Mouse (Mus musculus) neural tube, embryonic 12.5 days (tissue): ENCODE data around the gene Wdfy2. TPM values are rescaled to one million over a fixed set of nuclear protein-coding genes. Genes with fewer than 3 reads are reported as not detected.
"Not testable (repeated sequence)": the region's sequence is repeated elsewhere in the genome, so short reads cannot be mapped to it uniquely, and the experiment has no call there.

Experiments
- ATAC-seq: fragments of 200-750 bp; cut with Nextera tagmentation; 2 replicates; pipeline ENCODE4 v1.8.0; 2017; ENCODE audit warnings: low read depth, mild to moderate bottlenecking, moderate TSS enrichment, moderate library complexity; ENCODE audit not compliant: low FRiP score
- H3K27ac ChIP-seq: fragments of 300-500 bp; sonication (generic); 2 replicates; pipeline ENCODE4 v1.5.1; 2016
- H3K27me3 ChIP-seq: fragments of 300-500 bp; sonication (generic); replicated peaks from 2 replicates; pipeline ENCODE4 v1.6.1; 2016; ENCODE audit warnings: mild to moderate bottlenecking
- H3K36me3 ChIP-seq: fragments of 300-500 bp; sonication (generic); 2 replicates; pipeline ENCODE4 v1.6.1; 2016; ENCODE audit warnings: mild to moderate bottlenecking
- H3K4me1 ChIP-seq: fragments of 300-500 bp; sonication (generic); 2 replicates; pipeline ENCODE4 v1.6.1; 2016
- H3K4me2 ChIP-seq: fragments of 300-500 bp; sonication (generic); replicated peaks from 2 replicates; pipeline ENCODE4 v1.6.1; 2016; ENCODE audit warnings: mild to moderate bottlenecking
- H3K4me3 ChIP-seq: fragments of 300-500 bp; sonication (generic); 2 replicates; pipeline ENCODE4 v1.5.1; 2016
- H3K9ac ChIP-seq: fragments of 300-500 bp; sonication (generic); 2 replicates; pipeline ENCODE4 v1.6.1; 2016; ENCODE audit warnings: mild to moderate bottlenecking
- H3K9me3 ChIP-seq: fragments of 300-500 bp; sonication (generic); 2 replicates; pipeline ENCODE4 v1.6.1; 2016; ENCODE audit warnings: mild to moderate bottlenecking
- WGBS: fragments of 180-500 bp; shearing (Covaris S2); methylation state at CpG from one replicate; pipeline ENCODE4 v1.1.7; 2016; 5-methylcytosine and 5-hydroxymethylcytosine counted together
- polyA plus RNA-seq: library from polyadenylated mRNA; unstranded; fragments of >200 nt; fragmentation: Nextera tagmentation; extraction: Ambion mirVana; gene quantifications from 2 replicates; pipeline ENCODE4 v1.2.1, GENCODE M21; 2016

The Wdfy2 gene
- polyA plus RNA-seq, 1 experiment from 2014 or later, result 13.0 TPM

- H3K4me3 ChIP-seq, result no peak overlapping the region
- H3K36me3 ChIP-seq, result no peaks in the 10 kb centered on the region
- no peak overlapping the region for H3K9ac ChIP-seq
- peaks cover 19% of the 10 kb centered on the region for H3K4me1 ChIP-seq
- no peaks in the 10 kb centered on the region for H3K9me3 ChIP-seq
- H3K27ac ChIP-seq, result no peak overlapping the region
- WGBS, result 75% methylated on average over 1 of the region's 1 CpGs
- ATAC-seq, result no peak
- H3K27me3 ChIP-seq, result no peaks in the 10 kb centered on the region
- H3K4me2 ChIP-seq, result no peak overlapping the region
Measured at GRCm38 (mm10) chr14:62884639-62885038, 47.2 kb downstream of the Wdfy2 start.

GRCm38 (mm10) chr14:62885146-62885545 lies 47.7 kb downstream of the Wdfy2 start:
- H3K27me3 ChIP-seq, result no peaks in the 10 kb centered on the region
- no peaks in the 10 kb centered on the region for H3K36me3 ChIP-seq
- no peaks in the 10 kb centered on the region for H3K9me3 ChIP-seq
- H3K4me1 ChIP-seq, result peaks cover 14% of the 10 kb centered on the region
- no peak overlapping the region for H3K4me2 ChIP-seq
- no peak overlapping the region for H3K27ac ChIP-seq
- H3K4me3 ChIP-seq, result no peak overlapping the region
- no peak overlapping the region for H3K9ac ChIP-seq
- WGBS, result 88% methylated on average over 2 of the region's 2 CpGs
- no peak for ATAC-seq

- 97% methylated on average over 3 of the region's 3 CpGs for WGBS
Measured at GRCm38 (mm10) chr14:62891401-62891800, 53.9 kb downstream of the Wdfy2 start.

GRCm38 (mm10) chr14:62892771-62893641 lies 55.5 kb downstream of the Wdfy2 start:
- no peaks in the 10 kb centered on the region for H3K36me3 ChIP-seq
- H3K27me3 ChIP-seq, result no peaks in the 10 kb centered on the region
- 73% methylated on average over 8 of the region's 8 CpGs for WGBS
- no peak overlapping the region for H3K9ac ChIP-seq
- H3K9me3 ChIP-seq, result no peaks in the 10 kb centered on the region
- H3K4me1 ChIP-seq, result peaks cover 13% of the 10 kb centered on the region
- H3K4me3 ChIP-seq, result no peak overlapping the region
- no peak overlapping the region for H3K27ac ChIP-seq
- H3K4me2 ChIP-seq, result no peak overlapping the region
- no peak for ATAC-seq

More at GRCm38 (mm10) chr14:62891401-62891800, 53.9 kb downstream of the Wdfy2 start:
- H3K27ac ChIP-seq, result no peak overlapping the region
- no peak overlapping the region for H3K4me2 ChIP-seq
- H3K4me3 ChIP-seq, result no peak overlapping the region
- no peaks in the 10 kb centered on the region for H3K9me3 ChIP-seq
- peaks cover 13% of the 10 kb centered on the region for H3K4me1 ChIP-seq
- no peaks in the 10 kb centered on the region for H3K27me3 ChIP-seq
- no peak overlapping the region for H3K9ac ChIP-seq
- no peaks in the 10 kb centered on the region for H3K36me3 ChIP-seq
- ATAC-seq, result no peak

GRCm38 (mm10) chr14:62893642-62894180 lies 56.2 kb downstream of the Wdfy2 start:
- not testable (repeated sequence) for H3K27ac ChIP-seq, H3K4me3 ChIP-seq, H3K9me3 ChIP-seq, H3K36me3 ChIP-seq, H3K4me2 ChIP-seq, ATAC-seq, H3K27me3 ChIP-seq, H3K9ac ChIP-seq
- 45% methylated on average over 5 of the region's 5 CpGs for WGBS
- H3K4me1 ChIP-seq, result peaks cover 13% of the 10 kb centered on the region

- no peak for ATAC-seq
- 93% methylated on average over 8 of the region's 8 CpGs for WGBS
Measured at GRCm38 (mm10) chr14:62894924-62895840, 57.7 kb downstream of the Wdfy2 start.

GRCm38 (mm10) chr14:62898061-62898460 lies 60.6 kb downstream of the Wdfy2 start:
- no peaks in the 10 kb centered on the region for H3K36me3 ChIP-seq
- WGBS, result 83% methylated on average over 6 of the region's 6 CpGs
- no peaks in the 10 kb centered on the region for H3K27me3 ChIP-seq
- H3K4me3 ChIP-seq, result no peak overlapping the region
- H3K27ac ChIP-seq, result no peak overlapping the region
- ATAC-seq, result no peak
- H3K4me2 ChIP-seq, result no peak overlapping the region
- H3K4me1 ChIP-seq, result peaks cover 10% of the 10 kb centered on the region
- no peak overlapping the region for H3K9ac ChIP-seq
- H3K9me3 ChIP-seq, result no peaks in the 10 kb centered on the region

More at GRCm38 (mm10) chr14:62894924-62895840, 57.7 kb downstream of the Wdfy2 start:
- no peak overlapping the region for H3K4me3 ChIP-seq
- H3K27ac ChIP-seq, result no peak overlapping the region
- H3K4me2 ChIP-seq, result no peak overlapping the region
- no peaks in the 10 kb centered on the region for H3K9me3 ChIP-seq
- H3K9ac ChIP-seq, result no peak overlapping the region
- H3K36me3 ChIP-seq, result no peaks in the 10 kb centered on the region
- no peaks in the 10 kb centered on the region for H3K27me3 ChIP-seq
- H3K4me1 ChIP-seq, result peaks cover 13% of the 10 kb centered on the region

- Histone ChIP-seq H3K4me3 (no peak overlapping the region), H3K27ac (no peak overlapping the region), H3K4me2 (no peak overlapping the region), H3K4me1 (peaks cover 17% of the 10 kb centered on the region; the same call in 1 of the 2 replicates), H3K9me3 (no peaks in the 10 kb centered on the region), H3K27me3 (no peaks in the 10 kb centered on the region), H3K36me3 (no peaks in the 10 kb centered on the region), H3K9ac (no peak overlapping the region)
- no peak for ATAC-seq
- WGBS, result 97% methylated on average over 2 of the region's 2 CpGs
Measured at GRCm38 (mm10) chr14:62907888-62908287, 70.4 kb downstream of the Wdfy2 start.

- Histone ChIP-seq H3K4me1 (peaks cover 17% of the 10 kb centered on the region; the same call in 1 of the 2 replicates), H3K9ac (no peak overlapping the region), H3K4me2 (no peak overlapping the region), H3K4me3 (no peak overlapping the region), H3K36me3 (no peaks in the 10 kb centered on the region), H3K27ac (no peak overlapping the region), H3K9me3 (no peaks in the 10 kb centered on the region), H3K27me3 (no peaks in the 10 kb centered on the region)
- 82% methylated on average over 5 of the region's 5 CpGs for WGBS
- no peak for ATAC-seq
Measured at GRCm38 (mm10) chr14:62908550-62908949, 71.1 kb downstream of the Wdfy2 start.

- no peak for ATAC-seq
- H3K4me1 ChIP-seq, result peaks cover 17% of the 10 kb centered on the region; the same call in 1 of the 2 replicates
- no peak overlapping the region for H3K27ac ChIP-seq
- H3K27me3 ChIP-seq, result no peaks in the 10 kb centered on the region
- 80% methylated on average over 4 of the region's 4 CpGs for WGBS
- no peak overlapping the region for H3K4me3 ChIP-seq
- no peak overlapping the region for H3K4me2 ChIP-seq
- no peak overlapping the region for H3K9ac ChIP-seq
- no peaks in the 10 kb centered on the region for H3K36me3 ChIP-seq
- H3K9me3 ChIP-seq, result no peaks in the 10 kb centered on the region
Measured at GRCm38 (mm10) chr14:62910859-62911258, 73.4 kb downstream of the Wdfy2 start.

GRCm38 (mm10) chr14:62915146-62915685 lies 77.7 kb downstream of the Wdfy2 start:
- Histone ChIP-seq H3K9ac (no peak overlapping the region), H3K27ac (no peak overlapping the region), H3K9me3 (no peaks in the 10 kb centered on the region), H3K36me3 (no peaks in the 10 kb centered on the region), H3K4me3 (no peak overlapping the region), H3K4me2 (no peak overlapping the region), H3K27me3 (no peaks in the 10 kb centered on the region), H3K4me1 (0 out of 2 replicates have a peak, but pooled peaks cover under 1% of the 10 kb centered on the region)
- 89% methylated on average over 6 of the region's 6 CpGs for WGBS
- no peak for ATAC-seq
